ENCODE assay signal across 16 mouse cellular contexts in genomic region chr1:84102052-84102451, GRCm38 (mm10).
DNase-seq lines count a peak whose midpoint lies in the region; ATAC-seq and TF ChIP-seq lines count a peak whose summit lies in the region.
"Had no signal": no experiment of that assay in that cellular context is flagged by ENCODE, and none has a peak within 500 bp of the region (broad histone marks: within the 10 kb centered on the region; RNA-seq: fewer than 3 reads in every experiment).

No protein-coding gene starts in this region.

- H3K36me3 ChIP-seq in forebrain, postnatal 0 days (ENCODE audit: insufficient read depth), result no peaks in the 10 kb centered on the region
- no peaks in the 10 kb centered on the region for H3K36me3 ChIP-seq in forebrain, embryonic 14.5 days (ENCODE audit: control insufficient read depth, insufficient read depth, low read length)
- H3K36me3 ChIP-seq in E14TG2a.4 (ENCODE audit: insufficient read depth, low read length), result no peaks in the 10 kb centered on the region
- H3K36me3 ChIP-seq: embryonic facial prominence, embryonic 12.5 days; forebrain, embryonic 12.5 days had no signal

- H3K4me2 ChIP-seq in forebrain, postnatal 0 days (ENCODE audit: low read depth), result no peak overlapping the region
- H3K4me2 ChIP-seq in forebrain, embryonic 14.5 days (ENCODE audit: low read length), result no peak overlapping the region
- H3K4me2 ChIP-seq: embryonic facial prominence, embryonic 12.5 days; forebrain, embryonic 12.5 days; midbrain, embryonic 15.5 days; neural tube, embryonic 13.5 days had no signal

- TF ChIP-seq POLR2A in cortical plate, adult 2 months (IDR thresholded peaks at IDR 0.05; ENCODE audit: extremely low read depth, insufficient read depth, low read length), result no peak

- no peak overlapping the region for H3K9ac ChIP-seq in forebrain, postnatal 0 days
- no peak overlapping the region for H3K9ac ChIP-seq in forebrain, embryonic 14.5 days (ENCODE audit: low read length)
- H3K9ac ChIP-seq: embryonic facial prominence, embryonic 12.5 days; forebrain, embryonic 12.5 days; midbrain, embryonic 15.5 days; neural tube, embryonic 13.5 days had no signal

- H3K27ac ChIP-seq in forebrain, postnatal 0 days (ENCODE audit: low read depth, low read length), result no peak overlapping the region
- no peak overlapping the region for H3K27ac ChIP-seq in forebrain, embryonic 14.5 days (ENCODE audit: low read depth, low read length)
- no peak overlapping the region for H3K27ac ChIP-seq in layer of hippocampus, adult 2 months
- no peak overlapping the region for H3K27ac ChIP-seq in cortical plate, adult 2 months (ENCODE audit: insufficient read depth, low read length)
- H3K27ac ChIP-seq: embryonic facial prominence, embryonic 12.5 days; forebrain, embryonic 12.5 days; midbrain, embryonic 15.5 days; neural tube, embryonic 13.5 days had no signal

- H3K27me3 ChIP-seq in forebrain, postnatal 0 days (ENCODE audit: insufficient read depth, low read length), result no peaks in the 10 kb centered on the region
- no peaks in the 10 kb centered on the region for H3K27me3 ChIP-seq in forebrain, embryonic 14.5 days (replicated peaks; ENCODE audit: control insufficient read depth, insufficient read depth, low read length)
- no peaks in the 10 kb centered on the region for H3K27me3 ChIP-seq in E14TG2a.4 (ENCODE audit: insufficient read depth, low read length)
- H3K27me3 ChIP-seq: embryonic facial prominence, embryonic 12.5 days; forebrain, embryonic 12.5 days; midbrain, embryonic 15.5 days; neural tube, embryonic 13.5 days had no signal

- H3K4me1 ChIP-seq in forebrain, postnatal 0 days (ENCODE audit: insufficient read depth), result no peaks in the 10 kb centered on the region
- no peaks in the 10 kb centered on the region for H3K4me1 ChIP-seq in forebrain, embryonic 14.5 days (ENCODE audit: control insufficient read depth, insufficient read depth, low read length)
- no peaks in the 10 kb centered on the region for H3K4me1 ChIP-seq in E14TG2a.4 (replicated peaks; ENCODE audit: low read depth, low read length)
- H3K4me1 ChIP-seq in cortical plate, adult 2 months (ENCODE audit: control insufficient read depth, insufficient read depth, low read length), result no peaks in the 10 kb centered on the region; the same call in 1 of the 2 replicates
- H3K4me1 ChIP-seq: forebrain, embryonic 12.5 days; midbrain, embryonic 15.5 days had no signal

- no peak for ATAC-seq in forebrain, postnatal 0 days
- no peak for ATAC-seq in forebrain, embryonic 14.5 days
- ATAC-seq: intestine, embryonic 16.5 days; midbrain, embryonic 15.5 days had no signal

- WGBS in forebrain, postnatal 0 days, result 87% methylated on average over 2 of the region's 2 CpGs
- WGBS in forebrain, embryonic 14.5 days, result 87% methylated on average over 2 of the region's 2 CpGs

- no peak for DNase-seq in forebrain, postnatal 0 days
- no peak for DNase-seq in forebrain, embryonic 14.5 days (ENCODE audit: low spot score)
- DNase-seq in layer of hippocampus, adult 2 months (ENCODE audit: low spot score in 2 of 2), result no peak
- no peak for DNase-seq in layer of hippocampus, adult 18-20 months (ENCODE audit: low spot score in 2 of 2)
- no peak for DNase-seq in layer of hippocampus, postnatal 10 days (ENCODE audit: low spot score in 2 of 2)
- DNase-seq in right cerebral cortex, postnatal 4 days, result no peak
- DNase-seq: gastrocnemius, postnatal 25 days; lung, postnatal 14 days; thymus, postnatal 36 days had no signal

- no peaks in the 10 kb centered on the region for H3K9me3 ChIP-seq in forebrain, postnatal 0 days (ENCODE audit: low read length)
- no peaks in the 10 kb centered on the region for H3K9me3 ChIP-seq in forebrain, embryonic 14.5 days (replicated peaks; ENCODE audit: control insufficient read depth, low read length)
- no peaks in the 10 kb centered on the region for H3K9me3 ChIP-seq in E14TG2a.4 (ENCODE audit: low read length)
- H3K9me3 ChIP-seq: embryonic facial prominence, embryonic 12.5 days; forebrain, embryonic 12.5 days; midbrain, embryonic 15.5 days; neural tube, embryonic 13.5 days had no signal

- peak; percentile 30 for TF ChIP-seq CTCF in forebrain, postnatal 0 days (IDR thresholded peaks at IDR 0.05; ENCODE audit: low read depth)
- TF ChIP-seq CTCF in layer of hippocampus, adult 2 months (conservative IDR thresholded peaks at IDR 0.05), result peak; percentile 69
- TF ChIP-seq CTCF in E14TG2a.4 (conservative IDR thresholded peaks at IDR 0.05; ENCODE audit: low read length), result peak; percentile 78
- peak; percentile 25; the same call in 1 of the 2 replicates for TF ChIP-seq CTCF in cortical plate, adult 2 months (IDR thresholded peaks at IDR 0.05; ENCODE audit: extremely low read depth, insufficient read depth, low read length)

- H3K4me3 ChIP-seq in forebrain, postnatal 0 days (ENCODE audit: low read depth, low read length), result no peak overlapping the region
- no peak overlapping the region for H3K4me3 ChIP-seq in forebrain, embryonic 14.5 days (ENCODE audit: low read depth, low read length)
- no peak overlapping the region for H3K4me3 ChIP-seq in layer of hippocampus, adult 2 months
- no peak overlapping the region for H3K4me3 ChIP-seq in E14TG2a.4 (replicated peaks; ENCODE audit: low read length)
- H3K4me3 ChIP-seq in cortical plate, adult 2 months (ENCODE audit: insufficient read depth, low read length), result no peak overlapping the region
- H3K4me3 ChIP-seq: embryonic facial prominence, embryonic 12.5 days; forebrain, embryonic 12.5 days; midbrain, embryonic 15.5 days; neural tube, embryonic 13.5 days had no signal

Comparison
In these comparisons a context has a peak if more than half of its experiments do, and no peak if none do; other contexts are left out.
1. CTCF ChIP-seq: peak in every context shown above with its lines; median percentile 78 in E14TG2a.4; 69 in layer of hippocampus, adult 2 months; 30 in forebrain, postnatal 0 days; 25 in cortical plate, adult 2 months.